Mouse (Mus musculus): ENCODE results near the gene Lmf2.

GRCm38 (mm10) chr15:89321264-89321663, 34.2 kb downstream of the Lmf2 start:
- TF ChIP-seq CEBPB (IDR thresholded peaks at IDR 0.05; ENCODE audit: insufficient read depth, poor library complexity, severe bottlenecking) (no peak), REST (IDR thresholded peaks at IDR 0.05; ENCODE audit: insufficient read depth, insufficient read length) (no peak), MYOD1 (IDR thresholded peaks at IDR 0.05; ENCODE audit: control insufficient read depth in 1 of 3, insufficient read length in 2 of 3, low read depth in 2 of 3) (no peak), POLR2A (IDR thresholded peaks at IDR 0.05; ENCODE audit: insufficient read length, low read depth) (no peak), SRF (IDR thresholded peaks at IDR 0.05; ENCODE audit: control insufficient read depth, insufficient read length, low read depth) (no peak), MAX (IDR thresholded peaks at IDR 0.05; ENCODE audit: low read depth) (no peak), TCF3 (IDR thresholded peaks at IDR 0.05; ENCODE audit: insufficient read length, low read depth) (no peak), POLR2AphosphoS2 (IDR thresholded peaks at IDR 0.05; ENCODE audit: insufficient read length, low read depth) (no peak), TCF12 (IDR thresholded peaks at IDR 0.05; ENCODE audit: insufficient read depth, poor library complexity, severe bottlenecking) (no peak), E2F4 (IDR thresholded peaks at IDR 0.05; ENCODE audit: insufficient read depth) (no peak)

Data from myocyte (in vitro differentiated cells).